Mouse (Mus musculus): ENCODE data around the gene Usp32.

DNA sequence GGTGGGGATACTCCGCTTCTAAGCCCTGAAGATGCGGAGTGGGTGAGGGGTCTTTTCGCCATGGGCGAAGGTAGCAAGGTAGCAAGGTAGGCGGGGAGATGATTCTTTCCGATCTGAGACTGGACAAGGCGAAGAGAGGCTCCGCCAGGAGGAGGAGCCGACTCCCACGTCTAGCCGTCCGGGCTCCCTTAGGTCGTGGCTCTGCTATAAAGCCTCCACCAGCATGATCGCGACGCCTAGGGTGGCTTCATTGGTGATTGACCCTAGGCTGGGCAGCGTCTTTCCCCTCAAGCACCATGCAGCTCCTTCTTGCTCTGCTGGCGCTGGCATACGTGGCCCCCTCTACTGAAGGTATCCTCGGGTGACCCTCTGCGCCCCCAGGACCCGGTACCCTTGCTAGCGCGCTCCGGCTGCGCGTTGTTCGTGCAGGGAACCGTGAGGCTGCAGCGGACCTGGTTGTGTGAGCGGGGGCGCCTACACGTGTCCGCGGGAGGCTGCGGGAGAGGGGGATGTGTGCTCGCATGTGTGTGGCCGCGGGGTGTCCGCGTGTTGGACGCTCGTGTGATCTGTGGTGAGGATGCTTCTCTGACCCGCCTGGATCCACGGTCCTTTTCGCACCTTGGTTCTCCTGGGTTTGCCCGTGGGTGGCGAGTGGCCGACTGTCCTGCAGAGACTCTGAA lies 182.2 kb downstream of the Usp32 start, which contains the start of gene Car4:
- TF ChIP-seq CTCF (IDR thresholded peaks at IDR 0.05; ENCODE audit: low read depth) (no peak), EP300 (optimal IDR thresholded peaks at IDR 0.05) (no peak)
